Mouse (Mus musculus) hindbrain, embryonic 10.5 days (tissue): ENCODE measurements around the gene Ssr3. TPM values are rescaled to one million over a fixed set of nuclear protein-coding genes. Genes with fewer than 3 reads are reported as not detected.
"Not testable (repeated sequence)": the region's sequence is repeated elsewhere in the genome, so short reads cannot be mapped to it uniquely, and the experiment has no call there.

Experiments used
- DNase-seq: peaks from one replicate; pipeline ENCODE4 v3.0.0-alpha.2; 2017; ENCODE audit warnings: low spot score
- H3K27ac ChIP-seq: fragments of 300-500 bp; sonication (generic); 2 replicates; pipeline ENCODE4 v1.5.1; 2016; ENCODE audit warnings: mild to moderate bottlenecking, moderate library complexity
- H3K27me3 ChIP-seq: fragments of 300-500 bp; sonication (generic); 2 replicates; pipeline ENCODE4 v1.6.1; 2016; ENCODE audit warnings: mild to moderate bottlenecking; ENCODE audit not compliant: poor library complexity, insufficient read depth, severe bottlenecking
- H3K36me3 ChIP-seq: fragments of 300-500 bp; sonication (generic); 2 replicates; pipeline ENCODE4 v1.6.1; 2016; ENCODE audit warnings: mild to moderate bottlenecking, moderate library complexity
- H3K4me1 ChIP-seq: fragments of 300-500 bp; sonication (generic); replicated peaks from 2 replicates; pipeline ENCODE4 v1.6.1; 2016; ENCODE audit warnings: mild to moderate bottlenecking
- H3K4me3 ChIP-seq: fragments of 300-500 bp; sonication (generic); 2 replicates; pipeline ENCODE4 v1.5.1; 2016; ENCODE audit warnings: mild to moderate bottlenecking, moderate library complexity
- H3K9me3 ChIP-seq: fragments of 300-500 bp; sonication (generic); 2 replicates; pipeline ENCODE4 v1.6.1; 2016; ENCODE audit warnings: mild to moderate bottlenecking, moderate library complexity
- WGBS: fragments of 180-500 bp; shearing (Covaris S2); methylation state at CpG from one replicate; pipeline ENCODE4 v1.1.7; 2016; 5-methylcytosine and 5-hydroxymethylcytosine counted together
- polyA plus RNA-seq: library from polyadenylated mRNA; unstranded; fragments of >200 nt; fragmentation: Nextera tagmentation; extraction: Ambion mirVana; gene quantifications from 2 replicates; pipeline ENCODE4 v1.2.1, GENCODE M21; 2016

Ssr3 gene
- polyA plus RNA-seq, 1 experiment from 2014 or later, result 180 TPM

DNA sequence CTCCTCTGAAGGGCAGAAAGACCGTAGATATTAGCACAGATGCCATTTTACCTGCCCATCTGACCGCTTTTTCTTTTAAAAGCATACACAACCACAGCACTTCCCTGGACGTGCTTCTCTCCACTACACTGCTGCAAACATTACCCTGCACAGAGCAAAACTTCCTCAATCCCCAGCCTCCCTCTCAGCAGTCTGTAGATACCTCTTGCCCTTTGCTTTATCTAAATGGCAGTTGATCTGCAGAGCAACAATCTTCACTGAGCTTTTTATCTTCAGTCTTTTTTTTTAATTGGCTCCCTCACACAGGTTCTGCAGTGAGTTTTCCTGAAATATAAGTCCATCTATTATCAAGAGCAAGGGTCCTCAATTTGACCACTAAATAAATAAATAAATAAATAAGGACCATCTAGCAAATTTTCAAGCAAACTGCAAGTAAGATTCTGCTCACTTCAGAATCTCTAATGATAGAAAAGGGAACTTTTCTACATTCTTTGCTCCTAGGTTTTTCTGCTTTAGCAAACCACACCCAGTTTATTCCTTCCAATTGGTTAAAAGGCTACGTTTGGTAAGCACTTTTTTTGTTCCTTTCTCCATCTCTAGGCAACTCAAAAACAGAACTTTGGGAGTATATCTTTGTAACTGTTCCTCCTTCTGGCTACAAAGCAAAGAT, 4.5 kb upstream of the Ssr3 start:
- Histone ChIP-seq H3K4me3 (no peak overlapping the region), H3K9me3 (no peaks in the 10 kb centered on the region), H3K27ac (no peak overlapping the region), H3K27me3 (no peaks in the 10 kb centered on the region), H3K36me3 (no peaks in the 10 kb centered on the region), H3K4me1 (0 out of 2 replicates have a peak, but pooled peaks cover 2% of the 10 kb centered on the region)
- DNase-seq, result no peak
- 85% methylated on average over 4 of the region's 4 CpGs for WGBS

DNA sequence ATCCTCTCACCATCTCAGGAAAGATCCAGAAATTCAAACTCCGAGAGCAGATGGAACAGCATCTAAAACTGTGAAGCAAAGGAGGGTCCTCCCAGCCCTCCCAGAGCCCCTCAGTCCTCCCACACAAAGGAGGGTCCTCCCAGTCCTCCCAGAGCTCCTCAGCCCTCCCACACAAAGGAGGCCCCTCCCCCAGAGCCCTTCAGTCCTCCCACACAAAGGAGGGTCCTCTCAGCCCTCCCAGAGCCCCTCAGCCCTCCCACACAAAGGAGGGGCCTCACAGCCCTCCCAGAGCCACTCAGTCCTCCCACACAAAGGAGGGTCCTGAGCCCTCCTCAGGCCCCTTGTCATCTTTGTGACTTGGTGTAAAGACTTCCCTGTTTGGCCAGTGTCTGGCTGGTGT, 2.7 kb upstream of the Ssr3 start:
- H3K27me3 ChIP-seq, H3K36me3 ChIP-seq, H3K4me3 ChIP-seq, H3K9me3 ChIP-seq: not testable (repeated sequence)
- Histone ChIP-seq H3K27ac (peak overlapping the region; percentile 69), H3K4me1 (peaks cover 12% of the 10 kb centered on the region)
- DNase-seq, result peak; percentile 27
- WGBS, result 81% methylated on average over 1 of the region's 1 CpGs

DNA sequence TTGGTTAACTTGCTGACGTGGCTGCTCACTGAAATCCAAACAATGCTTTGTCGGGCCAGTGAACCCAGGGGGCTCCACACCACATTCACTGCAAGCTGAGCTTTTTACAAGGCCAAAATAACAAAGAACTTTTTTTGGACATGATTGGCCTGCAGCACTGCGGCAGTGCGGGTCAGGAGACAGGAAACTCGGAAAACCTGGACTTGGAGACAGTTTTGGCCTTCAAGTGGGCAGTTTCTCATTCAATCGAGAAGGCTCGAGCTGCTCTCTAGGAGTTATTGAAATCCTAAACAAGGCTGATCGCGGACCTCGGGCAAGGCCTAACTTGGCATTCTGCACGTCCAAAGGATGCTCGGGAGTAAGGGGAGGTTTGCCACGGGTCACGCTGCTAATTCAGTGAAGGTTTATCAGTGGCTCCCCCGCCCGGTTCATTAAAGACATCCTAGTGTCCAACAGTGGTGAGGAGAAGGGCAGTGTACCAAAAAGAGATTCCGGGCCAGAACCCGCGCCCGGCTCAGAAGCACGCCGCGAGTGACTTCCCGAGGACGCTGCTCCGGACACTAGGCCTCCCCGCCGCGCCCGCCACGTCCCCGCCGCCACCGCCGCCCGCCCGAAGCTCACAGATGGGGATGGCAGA, 521 bp downstream of the Ssr3 start:
- peaks cover 14% of the 10 kb centered on the region for H3K4me1 ChIP-seq
- no peaks in the 10 kb centered on the region for H3K9me3 ChIP-seq
- peak overlapping the region; percentile 90 for H3K4me3 ChIP-seq
- H3K36me3 ChIP-seq, result peaks cover 37% of the 10 kb centered on the region
- no peak for DNase-seq
- under 1% methylated on average over 37 of the region's 37 CpGs for WGBS
- peak overlapping the region; percentile 95 for H3K27ac ChIP-seq
- no peaks in the 10 kb centered on the region for H3K27me3 ChIP-seq

DNA sequence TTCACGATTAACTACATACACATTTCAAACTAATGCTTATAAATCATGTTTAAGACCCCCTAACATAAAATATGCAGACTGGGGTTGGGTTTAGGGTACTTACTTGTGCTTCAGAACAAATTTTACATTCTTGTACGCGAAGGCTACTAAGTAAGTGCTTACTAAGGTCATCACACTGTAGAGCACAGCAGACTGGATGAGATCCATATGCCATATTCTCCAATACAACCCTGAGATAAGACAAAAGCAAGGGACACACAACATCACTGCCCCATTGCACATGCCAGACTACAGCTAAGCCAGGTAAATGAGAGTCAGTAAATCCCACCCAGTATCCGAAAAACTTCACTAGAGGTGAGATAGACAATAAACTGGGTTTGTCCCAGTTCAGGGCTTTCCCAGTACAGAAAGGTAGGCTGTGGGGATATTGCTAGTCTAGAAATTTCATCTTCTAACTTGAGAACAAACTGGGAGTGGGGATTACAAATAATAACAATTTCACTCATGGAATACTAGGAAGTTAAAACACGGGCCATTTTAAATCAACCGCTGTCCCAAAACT, 1.1 kb downstream of the Ssr3 start:
- peaks cover 43% of the 10 kb centered on the region for H3K36me3 ChIP-seq
- whole genome bisulfite sequencing, result 45% methylated on average over 6 of the region's 6 CpGs
- peak overlapping the region; percentile 95 for H3K27ac ChIP-seq
- H3K27me3 ChIP-seq, result no peaks in the 10 kb centered on the region
- H3K4me1 ChIP-seq, result peaks cover 14% of the 10 kb centered on the region
- H3K4me3 ChIP-seq, result peak overlapping the region; percentile 90
- H3K9me3 ChIP-seq, result no peaks in the 10 kb centered on the region
- no peak for DNase-seq

DNA sequence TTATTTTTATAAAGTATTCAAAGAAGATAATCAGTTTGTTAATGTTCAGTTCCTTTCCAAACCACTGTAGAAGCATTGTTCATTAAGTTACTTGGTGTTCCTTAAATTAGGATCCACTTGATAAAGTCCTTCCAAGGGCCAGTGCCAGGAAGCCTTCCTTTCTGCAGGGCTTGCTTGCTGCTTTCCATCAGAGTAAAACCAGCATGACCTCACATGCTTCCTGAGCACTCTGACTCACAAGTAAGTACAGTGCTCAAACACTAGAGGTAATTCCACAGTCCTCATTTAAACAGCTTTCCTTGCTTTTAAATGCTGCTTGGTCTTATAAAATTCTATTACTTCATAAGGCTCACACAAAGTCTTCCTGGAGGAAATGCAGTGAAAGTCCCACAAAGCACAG, 6.7 kb downstream of the Ssr3 start:
- no peak for DNase-seq
- Histone ChIP-seq H3K9me3 (no peaks in the 10 kb centered on the region), H3K4me1 (peaks cover 6% of the 10 kb centered on the region; the same call in 1 of the 2 replicates), H3K36me3 (peaks cover 98% of the 10 kb centered on the region), H3K27me3 (no peaks in the 10 kb centered on the region), H3K27ac (no peak overlapping the region), H3K4me3 (no peak overlapping the region)

DNA sequence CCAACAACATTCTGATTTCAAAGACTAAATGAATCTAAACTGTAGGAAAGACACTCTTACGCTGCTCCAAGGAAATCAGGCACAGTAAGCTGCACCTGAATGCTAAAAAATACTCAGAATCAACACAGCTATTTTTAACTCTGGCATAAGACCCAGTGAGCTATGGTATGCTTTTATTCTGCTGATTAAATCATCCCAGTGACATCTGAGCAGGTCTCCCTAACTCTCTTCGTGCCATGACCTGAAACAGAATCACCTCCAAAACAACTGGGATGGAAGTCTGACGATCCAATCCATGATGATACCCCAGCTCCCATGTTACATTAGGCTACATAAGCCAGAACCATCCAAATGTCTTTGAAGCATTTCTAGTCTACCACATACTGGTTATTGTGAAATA, 8.0 kb downstream of the Ssr3 start:
- no peak for DNase-seq
- Histone ChIP-seq H3K9me3 (no peaks in the 10 kb centered on the region), H3K4me1 (no peaks in the 10 kb centered on the region), H3K27ac (no peak overlapping the region), H3K27me3 (no peaks in the 10 kb centered on the region), H3K4me3 (no peak overlapping the region), H3K36me3 (peaks cover 99% of the 10 kb centered on the region)
- 95% methylated on average over 3 of the region's 3 CpGs for WGBS

DNA sequence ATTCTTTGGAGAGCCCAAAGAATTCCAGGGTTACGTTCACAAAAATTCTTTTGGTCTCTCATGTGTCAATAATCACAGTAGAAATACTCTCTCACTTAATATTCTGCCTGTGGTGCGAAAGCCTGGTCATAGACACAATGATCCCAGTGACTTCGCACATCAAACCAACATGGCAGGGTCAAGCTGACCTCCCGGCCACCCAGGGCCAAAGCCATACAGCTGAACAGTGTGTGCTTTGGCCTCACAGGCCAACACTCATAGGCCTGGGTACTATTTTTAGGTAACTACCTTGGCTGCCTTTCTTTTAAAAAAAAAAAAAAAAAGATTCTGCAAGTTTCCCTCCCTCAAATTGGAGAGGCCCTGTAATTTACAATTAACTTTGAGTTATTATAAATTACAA, 11.3 kb downstream of the Ssr3 start:
- no peak overlapping the region for H3K4me3 ChIP-seq
- H3K36me3 ChIP-seq, result peaks cover 91% of the 10 kb centered on the region
- no peak for DNase-seq
- no peak overlapping the region for H3K27ac ChIP-seq
- no peaks in the 10 kb centered on the region for H3K4me1 ChIP-seq
- WGBS, result 73% methylated on average over 4 of the region's 4 CpGs
- no peaks in the 10 kb centered on the region for H3K9me3 ChIP-seq
- no peaks in the 10 kb centered on the region for H3K27me3 ChIP-seq

DNA sequence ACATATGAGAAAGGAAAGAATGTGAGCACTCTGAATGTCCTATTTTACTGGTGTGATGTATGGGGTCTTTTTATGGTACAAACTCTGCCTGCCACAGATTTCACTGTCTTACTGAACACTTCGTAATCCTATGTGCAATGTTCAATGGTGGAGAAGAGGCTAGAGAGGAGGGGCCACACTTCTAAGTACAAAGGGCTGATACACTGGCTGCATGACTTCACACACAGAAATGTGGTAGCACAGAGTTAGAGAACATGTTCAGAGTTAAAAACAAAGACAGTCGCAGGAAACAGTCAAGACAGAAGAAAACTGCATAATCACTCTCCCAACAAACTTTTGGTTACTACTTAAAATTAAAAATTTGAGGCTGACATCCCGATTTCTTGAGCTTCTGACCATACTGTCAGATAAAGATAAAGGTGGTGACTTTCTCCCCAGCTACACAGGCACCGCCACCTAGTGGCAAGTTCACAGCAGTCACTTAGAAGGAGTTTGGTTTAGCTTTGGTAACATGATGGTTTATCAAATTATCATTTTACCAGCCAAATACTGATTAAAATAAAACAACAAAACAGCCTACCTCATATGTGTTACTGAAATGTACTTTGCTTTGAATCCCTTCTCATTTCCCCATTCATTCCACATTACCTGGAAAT, 12.4 kb downstream of the Ssr3 start:
- DNase-seq, result no peak

DNA sequence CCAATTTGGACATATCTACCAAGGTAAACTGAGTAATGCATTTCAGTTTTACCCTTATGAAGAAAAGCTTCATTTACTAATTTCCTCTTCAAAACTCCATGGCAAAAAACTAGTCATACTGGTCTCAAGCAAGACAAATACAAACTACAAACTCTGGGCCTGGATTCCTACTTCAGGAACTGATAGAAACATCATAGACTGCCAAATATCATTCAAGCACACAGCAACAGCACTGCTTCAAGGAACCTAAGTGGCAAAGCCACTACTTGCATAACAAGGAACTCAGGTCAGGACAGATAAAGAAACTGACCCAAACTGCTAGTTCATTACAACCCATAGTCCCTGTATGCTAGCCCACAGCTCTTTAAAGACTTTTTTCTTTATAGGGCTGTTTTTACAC, 13.7 kb downstream of the Ssr3 start:
- Histone ChIP-seq H3K36me3 (peaks cover 77% of the 10 kb centered on the region), H3K27me3 (no peaks in the 10 kb centered on the region), H3K4me1 (peaks cover 6% of the 10 kb centered on the region), H3K27ac (no peak overlapping the region), H3K4me3 (no peak overlapping the region), H3K9me3 (no peaks in the 10 kb centered on the region)
- DNase-seq, result no peak

More for the DNA sequence above, 12.4 kb downstream of the Ssr3 start:
- no peaks in the 10 kb centered on the region for H3K9me3 ChIP-seq
- H3K27ac ChIP-seq, result no peak overlapping the region
- H3K27me3 ChIP-seq, result no peaks in the 10 kb centered on the region
- peaks cover 87% of the 10 kb centered on the region for H3K36me3 ChIP-seq
- no peaks in the 10 kb centered on the region for H3K4me1 ChIP-seq
- no peak overlapping the region for H3K4me3 ChIP-seq
- WGBS, result 76% methylated on average over 4 of the region's 4 CpGs

DNA sequence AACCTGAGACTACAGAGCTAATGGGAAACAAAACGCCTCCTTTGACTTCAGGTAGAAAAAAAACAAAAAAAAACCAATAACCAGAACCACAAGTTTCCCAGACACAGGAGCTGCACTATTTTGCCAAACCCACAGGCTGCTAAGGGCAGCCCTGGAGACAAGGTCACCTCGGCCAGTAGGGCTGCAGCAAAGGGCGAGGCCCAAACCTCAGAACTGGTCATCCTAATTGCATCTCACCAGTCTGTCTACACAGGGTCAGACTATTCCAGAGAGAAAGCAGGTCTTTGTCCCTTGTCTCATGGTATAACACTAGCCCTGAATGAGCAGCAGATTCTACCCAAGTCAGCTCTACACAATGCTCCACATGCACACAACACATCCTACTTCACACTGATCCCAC, 17.7 kb downstream of the Ssr3 start:
- H3K4me3 ChIP-seq, result no peak overlapping the region
- 79% methylated on average over 3 of the region's 3 CpGs for WGBS
- DNase-seq, result no peak
- H3K36me3 ChIP-seq, result peaks cover 78% of the 10 kb centered on the region
- H3K27ac ChIP-seq, result no peak overlapping the region
- H3K9me3 ChIP-seq, result no peaks in the 10 kb centered on the region
- H3K27me3 ChIP-seq, result no peaks in the 10 kb centered on the region
- peaks cover 11% of the 10 kb centered on the region for H3K4me1 ChIP-seq

DNA sequence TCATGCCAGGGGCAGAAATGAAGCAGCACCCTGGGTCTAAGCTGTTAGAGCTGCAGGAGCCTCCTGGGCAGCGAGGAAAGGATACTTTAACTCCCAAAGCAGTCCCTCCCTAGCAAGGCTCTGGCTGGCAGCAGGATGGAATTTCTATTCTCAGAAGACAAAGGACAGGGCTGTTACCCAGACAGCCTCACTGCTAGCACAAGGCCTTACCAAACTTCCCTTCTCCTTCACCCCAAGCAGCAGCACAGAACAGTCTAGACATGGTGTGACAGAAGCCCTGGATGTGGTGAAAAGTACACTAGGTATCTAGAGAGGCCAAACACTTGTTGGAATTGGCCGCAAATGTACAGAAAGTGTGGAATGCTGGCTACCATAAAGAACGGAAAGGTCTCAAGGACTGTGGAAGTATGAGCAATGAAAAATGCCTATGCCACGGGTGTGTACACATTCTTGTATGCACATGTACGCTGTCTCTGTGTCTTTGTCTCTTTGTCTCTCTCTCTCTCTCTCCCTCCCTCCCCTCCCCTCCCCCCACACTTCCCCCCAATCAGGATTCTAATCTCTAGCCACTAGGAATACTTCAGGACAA, 18.7 kb downstream of the Ssr3 start:
- Histone ChIP-seq H3K27ac (0 out of 2 replicates have a peak overlapping the region, but pooled peaks have one; percentile 59), H3K27me3 (no peaks in the 10 kb centered on the region), H3K36me3 (peaks cover 68% of the 10 kb centered on the region), H3K4me1 (peaks cover 11% of the 10 kb centered on the region), H3K9me3 (no peaks in the 10 kb centered on the region), H3K4me3 (no peak overlapping the region)
- no peak for DNase-seq
- 79% methylated on average over 5 of the region's 5 CpGs for WGBS

DNA sequence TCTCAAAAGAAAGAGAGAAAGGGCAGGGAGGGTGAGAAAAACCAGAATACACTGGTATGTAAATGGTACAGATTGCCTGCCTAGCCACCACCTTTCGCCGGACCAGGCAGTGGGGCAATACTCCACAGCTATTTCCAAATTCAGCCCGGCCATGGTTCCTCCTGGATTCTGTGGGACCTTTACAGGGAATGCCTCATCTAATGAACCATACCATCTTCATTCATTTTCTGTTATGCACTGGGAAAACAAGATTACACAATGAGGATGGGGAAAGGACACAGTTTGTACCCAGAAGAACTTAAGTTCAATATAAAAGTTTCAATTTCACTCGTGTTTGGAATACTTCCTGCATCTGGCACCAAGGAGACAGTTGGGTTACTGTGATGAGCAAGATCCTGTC, 19.9 kb downstream of the Ssr3 start:
- H3K36me3 ChIP-seq, result peaks cover 65% of the 10 kb centered on the region
- 93% methylated on average over 4 of the region's 4 CpGs for WGBS
- H3K4me1 ChIP-seq, result peaks cover 11% of the 10 kb centered on the region

DNA sequence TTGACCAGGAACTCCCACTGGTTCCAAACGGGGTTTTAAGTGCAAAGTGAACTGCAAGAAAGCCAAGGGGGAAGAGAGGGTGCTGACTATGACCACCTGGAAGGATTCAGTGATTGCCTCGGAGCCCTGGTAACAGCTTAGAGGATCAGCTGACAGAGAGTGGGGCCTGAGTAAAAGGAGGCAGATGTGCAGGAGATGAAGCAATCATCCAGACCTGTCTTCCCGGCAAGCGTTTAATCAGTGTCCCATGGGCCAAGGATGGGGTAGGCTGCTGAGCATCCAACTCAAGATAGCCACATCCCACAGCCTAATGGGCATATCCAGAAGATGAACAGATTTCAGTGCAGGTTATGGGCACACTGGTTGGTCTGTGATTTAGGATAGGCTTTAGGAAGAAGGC, 24.5 kb downstream of the Ssr3 start:
- no peak for DNase-seq
- Histone ChIP-seq H3K27ac (no peak overlapping the region), H3K27me3 (no peaks in the 10 kb centered on the region), H3K9me3 (no peaks in the 10 kb centered on the region), H3K4me3 (no peak overlapping the region), H3K36me3 (peaks cover 47% of the 10 kb centered on the region), H3K4me1 (no peaks in the 10 kb centered on the region; the same call in 1 of the 2 replicates)
- 76% methylated on average over 4 of the region's 4 CpGs for WGBS

More for the DNA sequence above, 19.9 kb downstream of the Ssr3 start:
- no peaks in the 10 kb centered on the region for H3K9me3 ChIP-seq
- H3K27ac ChIP-seq, result no peak overlapping the region
- H3K27me3 ChIP-seq, result no peaks in the 10 kb centered on the region
- no peak overlapping the region for H3K4me3 ChIP-seq
- DNase-seq, result no peak
